10 mouse cellular contexts compared by ENCODE assay signal in genomic region chr19:16875631-16876457, GRCm38 (mm10). TPM values are rescaled to one million over a fixed set of nuclear protein-coding genes. Genes with fewer than 3 reads are reported as not detected.
DNase-seq lines count a peak whose midpoint lies in the region; ATAC-seq lines count a peak whose summit lies in the region.
"Had no signal": no experiment of that assay in that cellular context is flagged by ENCODE, and none has a peak within 500 bp of the region (broad histone marks: within the 10 kb centered on the region; RNA-seq: fewer than 3 reads in every experiment).

No protein-coding gene starts in this region.

- under 1% methylated on average over 34 of the region's 34 CpGs for WGBS in lung, embryonic 16.5 days
- WGBS in embryonic facial prominence, embryonic 10.5 days: under 1% methylated on average over 34 of the region's 34 CpGs
- WGBS in forebrain, embryonic 16.5 days: under 1% methylated on average over 34 of the region's 34 CpGs
- under 1% methylated on average over 34 of the region's 34 CpGs for WGBS in midbrain, embryonic 15.5 days

- H3K4me2 ChIP-seq in lung, embryonic 16.5 days (ENCODE audit: low read depth, low read length): no peak overlapping the region
- peak overlapping the region; percentile 6; the same call in 1 of the 2 replicates for H3K4me2 ChIP-seq in forebrain, embryonic 16.5 days (ENCODE audit: low read length)
- H3K4me2 ChIP-seq in midbrain, embryonic 15.5 days: peak overlapping the region; percentile 17

- peaks cover 87% of the 10 kb centered on the region for H3K27me3 ChIP-seq in lung, embryonic 16.5 days (ENCODE audit: control insufficient read depth, insufficient read depth, low read depth, low read length)
- H3K27me3 ChIP-seq in embryonic facial prominence, embryonic 10.5 days (replicated peaks; ENCODE audit: low read depth, poor library complexity, severe bottlenecking): peaks cover 100% of the 10 kb centered on the region
- H3K27me3 ChIP-seq in forebrain, embryonic 16.5 days (replicated peaks; ENCODE audit: control insufficient read depth, insufficient read depth, low read length): peaks cover 56% of the 10 kb centered on the region
- H3K27me3 ChIP-seq in midbrain, embryonic 15.5 days (replicated peaks): peaks cover 70% of the 10 kb centered on the region

- H3K36me3 ChIP-seq in lung, embryonic 16.5 days (ENCODE audit: control insufficient read depth, insufficient read depth, low read length): no peaks in the 10 kb centered on the region
- H3K36me3 ChIP-seq in embryonic facial prominence, embryonic 10.5 days (replicated peaks): no peaks in the 10 kb centered on the region
- H3K36me3 ChIP-seq in forebrain, embryonic 16.5 days (ENCODE audit: control insufficient read depth, insufficient read depth): no peaks in the 10 kb centered on the region
- H3K36me3 ChIP-seq in midbrain, embryonic 15.5 days (replicated peaks): no peaks in the 10 kb centered on the region

- H3K9ac ChIP-seq in lung, embryonic 16.5 days (ENCODE audit: low read length): no peak overlapping the region
- no peak overlapping the region for H3K9ac ChIP-seq in forebrain, embryonic 16.5 days (replicated peaks; ENCODE audit: low read depth, low read length)
- H3K9ac ChIP-seq in midbrain, embryonic 15.5 days: no peak overlapping the region

- H3K4me1 ChIP-seq in lung, embryonic 16.5 days (replicated peaks; ENCODE audit: control insufficient read depth, insufficient read depth, low read length): peaks cover 24% of the 10 kb centered on the region
- H3K4me1 ChIP-seq in embryonic facial prominence, embryonic 10.5 days: peaks cover 42% of the 10 kb centered on the region
- peaks cover 39% of the 10 kb centered on the region for H3K4me1 ChIP-seq in forebrain, embryonic 16.5 days (replicated peaks; ENCODE audit: control insufficient read depth, insufficient read depth, low read length)
- H3K4me1 ChIP-seq in midbrain, embryonic 15.5 days: peaks cover 51% of the 10 kb centered on the region

- H3K9me3 ChIP-seq in lung, embryonic 16.5 days (ENCODE audit: control insufficient read depth, low read length): no peaks in the 10 kb centered on the region
- no peaks in the 10 kb centered on the region for H3K9me3 ChIP-seq in embryonic facial prominence, embryonic 10.5 days
- H3K9me3 ChIP-seq in forebrain, embryonic 16.5 days (ENCODE audit: control insufficient read depth, low read length): no peaks in the 10 kb centered on the region
- no peaks in the 10 kb centered on the region for H3K9me3 ChIP-seq in midbrain, embryonic 15.5 days

- no peak overlapping the region for H3K27ac ChIP-seq in lung, embryonic 16.5 days (ENCODE audit: low read length)
- H3K27ac ChIP-seq in embryonic facial prominence, embryonic 10.5 days (replicated peaks): no peak overlapping the region
- no peak overlapping the region for H3K27ac ChIP-seq in forebrain, embryonic 16.5 days (ENCODE audit: low read length)
- no peak overlapping the region for H3K27ac ChIP-seq in midbrain, embryonic 15.5 days

- 0 out of 2 replicates have a peak overlapping the region, but pooled peaks have one; percentile 6 for H3K4me3 ChIP-seq in lung, embryonic 16.5 days (ENCODE audit: low read length)
- peak overlapping the region; percentile 41 for H3K4me3 ChIP-seq in embryonic facial prominence, embryonic 10.5 days
- 0 out of 2 replicates have a peak overlapping the region, but pooled peaks have one; percentile 2 for H3K4me3 ChIP-seq in forebrain, embryonic 16.5 days (replicated peaks; ENCODE audit: low read length)
- H3K4me3 ChIP-seq in midbrain, embryonic 15.5 days: no peak overlapping the region

- no peak for ATAC-seq in lung, embryonic 16.5 days (ENCODE audit: low read depth)
- ATAC-seq in forebrain, embryonic 16.5 days: no peak
- no peak for ATAC-seq in midbrain, embryonic 15.5 days (replicated peaks)

- no peak for DNase-seq in lung, postnatal 10 days
- DNase-seq in embryonic facial prominence, embryonic 10.5 days (ENCODE audit: low spot score): peak; percentile 56
- no peak for DNase-seq in left cerebral cortex, adult 9 months (ENCODE audit: low spot score in 2 of 2)
- DNase-seq in retina, embryonic 14.5 days (ENCODE audit: low spot score): no peak
- DNase-seq: cerebellum, postnatal 25 days; kidney, postnatal 25 days had no signal

RNA-seq across cellular contexts. Expression of gene Foxb2, which starts 2.2 kb away (rescaled TPM):
- not detected in 2 replicates for polyA plus RNA-seq in lung, embryonic 16.5 days (2015; fragmentation: Nextera tagmentation; extraction: Ambion mirVana)
- polyA plus RNA-seq in embryonic facial prominence, embryonic 10.5 days (2016; fragmentation: Nextera tagmentation; extraction: Ambion mirVana): 0.16 TPM in 1 of 2 replicates, not detected in the other
- polyA plus RNA-seq in forebrain, embryonic 16.5 days (2015; fragmentation: Nextera tagmentation; extraction: Ambion mirVana): 0.32 TPM in 1 of 2 replicates, not detected in the other
- polyA plus RNA-seq in midbrain, embryonic 15.5 days (2015; fragmentation: Nextera tagmentation; extraction: Ambion mirVana): 0.52 and 0.84 TPM in 2 replicates
- polyA plus RNA-seq: heart, embryonic 16.5 days had no signal
